Mouse (Mus musculus) cerebellum, adult 18-20 months (tissue): ENCODE data around the gene Dok4.
A peak's percentile ranks its signal among the peaks of the same experiment; 100 is the strongest.

Source experiments
- DNase-seq, 2 experiments: peaks; one replicate each; pipeline ENCODE4 v3.0.0; 2021

Gene Dok4

DNA sequence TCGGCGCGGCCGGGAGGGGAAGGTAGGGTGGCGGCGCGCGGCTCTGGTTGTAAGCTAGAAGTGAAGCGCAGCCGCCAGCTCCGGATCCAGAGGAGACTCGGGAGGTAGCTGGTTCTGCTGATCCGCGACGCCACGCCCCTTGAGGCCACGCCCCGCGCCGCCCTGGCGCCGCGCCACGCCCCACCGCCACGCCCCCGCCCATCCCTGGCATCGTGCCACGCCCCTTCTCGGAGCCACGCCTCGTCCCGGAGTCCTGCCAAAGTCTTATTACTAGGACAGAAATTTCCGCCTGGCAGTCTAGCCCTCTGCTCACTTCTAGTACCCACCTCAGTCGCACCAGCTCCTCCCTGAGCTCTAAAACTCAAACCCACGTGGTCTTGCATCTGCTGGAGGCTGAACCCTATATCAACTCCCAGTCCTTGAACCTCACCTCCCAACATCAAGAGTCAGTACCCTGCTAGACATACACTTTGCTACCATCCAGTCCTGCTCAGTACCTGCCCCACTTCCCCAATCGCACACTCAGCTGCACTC is at the start of gene Dok4:
TSS of gene Dok4 (minus strand) at position 134 of the 534 bp plus-strand sequence.
- DNase-seq = peak; percentile 49 to 81

DNA sequence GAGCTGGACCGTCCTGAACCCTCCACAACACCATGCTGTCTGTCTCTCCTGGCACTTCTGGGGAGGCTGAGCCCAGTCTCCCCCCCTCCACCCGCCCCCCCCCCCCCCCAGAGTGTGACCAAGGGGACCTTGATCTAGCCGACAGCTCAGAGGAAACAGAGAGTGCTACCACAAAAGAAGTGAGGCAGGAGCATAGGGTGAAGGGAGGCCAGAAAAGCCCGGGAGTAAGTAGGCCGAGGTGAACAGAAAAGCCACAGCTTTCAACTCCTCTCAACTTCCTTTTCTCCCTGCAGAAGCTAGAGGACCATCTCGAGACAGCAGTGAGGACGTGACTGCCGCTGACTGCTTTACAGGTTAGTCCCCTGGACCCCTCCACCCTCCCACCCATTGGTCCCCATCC is 47.3 kb upstream of the Dok4 start, which contains the start of gene Adgrg5:
TSS of gene Adgrg5 (plus strand) at position 290 of the 400 bp plus-strand sequence.
- no peak for DNase-seq

DNA sequence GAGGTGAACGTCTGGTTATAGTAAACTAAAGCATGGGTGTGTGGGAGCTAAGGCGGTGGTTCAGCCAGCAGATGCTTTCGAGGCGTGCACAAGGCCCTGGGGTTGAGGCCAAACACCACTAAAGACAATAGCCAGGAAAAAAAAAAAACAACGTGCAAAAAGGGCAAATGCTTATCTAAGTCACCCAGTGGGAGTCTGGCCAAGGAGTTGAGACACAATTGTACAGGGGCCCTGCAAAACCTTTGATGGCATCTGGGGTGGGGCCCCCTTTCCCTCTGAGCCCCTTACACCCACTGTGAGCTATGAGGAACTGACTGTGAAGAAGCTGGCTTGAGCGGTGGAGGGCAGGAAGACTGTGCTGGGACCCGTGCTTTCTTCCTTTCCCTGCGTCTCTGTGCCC is 46.5 kb upstream of the Dok4 start:
- DNase-seq = no peak

DNA sequence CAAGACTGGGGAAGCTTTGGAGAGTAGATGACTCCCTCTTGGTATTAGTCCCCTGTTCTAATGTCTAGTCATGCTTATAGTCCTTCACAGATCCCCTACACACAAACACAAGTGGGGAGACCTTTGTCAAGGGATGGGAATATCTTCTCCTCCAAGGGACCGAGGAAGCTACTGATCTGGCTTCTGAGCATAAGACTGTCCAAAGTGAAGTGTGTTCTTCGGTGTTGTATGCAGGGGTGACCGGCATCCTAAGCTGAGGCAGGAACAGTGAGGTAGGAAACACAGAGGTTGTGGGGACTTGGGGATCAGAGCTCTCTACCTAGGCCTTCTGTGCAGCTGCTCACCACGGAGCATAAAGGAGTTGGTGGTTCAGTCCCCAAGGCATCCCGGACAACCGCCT is 46.0 kb upstream of the Dok4 start:
- no peak for DNase-seq

- no peak for DNase-seq
These were observed 43.1 kb upstream of the Dok4 start for GRCm38 (mm10) chr8:94919256-94919655.

DNA sequence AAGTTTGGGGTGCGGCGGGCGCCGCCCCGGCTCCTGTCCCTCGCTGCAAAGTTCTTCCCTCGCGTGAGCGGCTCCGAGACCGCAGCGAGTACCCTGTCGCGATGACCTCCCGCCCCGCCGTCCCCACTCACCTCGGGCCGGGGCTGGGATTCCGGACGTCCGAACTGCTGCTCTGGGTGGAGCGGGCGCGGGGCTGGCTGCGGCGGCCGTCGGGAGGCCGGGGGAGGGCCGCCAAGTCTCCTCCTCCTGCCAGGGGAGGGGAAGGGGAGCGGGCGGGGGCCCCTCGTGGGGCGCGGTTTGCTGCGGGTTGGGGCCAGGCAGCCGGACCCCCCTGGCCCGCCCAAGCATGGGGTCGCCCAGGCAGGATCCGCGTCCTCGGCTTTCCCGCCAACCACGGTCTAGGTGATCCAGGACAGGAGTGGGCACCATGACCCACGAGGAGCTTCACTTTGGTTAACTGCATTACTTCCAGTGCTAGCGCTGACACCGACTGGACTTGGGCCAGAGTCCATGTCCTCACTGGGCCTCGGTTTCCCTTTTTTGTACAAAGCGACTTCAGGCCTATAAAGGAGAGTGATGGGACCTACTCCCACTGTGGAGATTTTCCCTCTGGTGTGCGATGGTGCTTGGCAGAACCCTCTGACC is 41.8 kb upstream of the Dok4 start, which contains the start of gene Ccdc102a:
TSS of gene Ccdc102a (minus strand) at position 248 of the 645 bp plus-strand sequence.
- DNase-seq = no peak

DNA sequence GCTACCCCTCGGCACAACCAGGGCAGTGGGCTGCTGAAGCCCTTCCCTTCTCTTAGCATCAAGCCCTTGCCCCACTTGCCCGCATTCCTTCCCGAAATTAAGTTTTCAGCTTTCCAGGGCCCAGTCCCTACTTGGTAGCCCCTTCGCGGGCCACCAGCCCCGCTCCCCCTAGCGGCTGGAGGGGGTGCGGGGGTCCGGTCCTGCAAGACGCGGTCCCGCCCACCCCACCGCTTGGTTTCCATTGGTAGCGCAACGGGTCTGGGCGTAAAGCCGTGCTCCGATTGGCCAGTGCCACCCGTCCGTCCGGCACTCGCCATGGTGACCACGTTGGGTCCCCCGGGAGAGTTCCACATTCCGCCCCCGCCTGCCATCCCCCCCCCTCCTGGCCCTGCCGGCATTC is 41.2 kb upstream of the Dok4 start:
- DNase-seq = peak; percentile 39 to 40

- no peak for DNase-seq
These were observed 40.8 kb upstream of the Dok4 start for GRCm38 (mm10) chr8:94916960-94917324.

DNA sequence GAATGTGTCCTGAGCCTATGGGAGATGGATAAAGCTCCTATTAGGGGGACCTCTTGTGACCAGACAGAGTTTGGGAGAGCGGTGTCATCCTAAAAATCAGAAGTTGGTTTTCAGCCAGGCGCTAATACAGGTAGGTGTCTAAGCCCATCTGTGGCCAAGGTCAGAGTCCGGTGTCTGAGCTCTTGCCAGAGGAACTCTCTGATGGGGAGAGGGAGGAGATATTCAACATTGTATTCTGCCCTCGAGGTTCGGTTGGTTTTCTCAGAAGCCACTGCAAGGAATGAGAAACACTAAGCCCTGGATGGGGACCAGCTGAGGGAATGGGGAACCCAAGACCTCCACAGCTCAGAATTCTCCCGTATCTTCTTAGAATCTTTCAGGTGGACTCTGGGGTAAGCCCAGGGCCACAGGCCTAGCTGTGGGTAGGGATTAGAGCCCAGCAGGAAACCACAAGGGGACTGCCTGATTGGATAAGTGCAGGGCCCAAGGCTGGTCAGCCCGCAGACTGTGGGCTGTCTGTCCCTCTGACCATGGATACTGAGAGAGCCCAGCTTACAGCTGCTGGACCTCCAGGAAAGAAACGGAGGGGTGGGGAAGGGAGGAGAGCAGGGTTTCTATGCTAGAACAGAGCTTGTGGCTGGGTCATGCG is 40.3 kb upstream of the Dok4 start:
- no peak for DNase-seq

DNA sequence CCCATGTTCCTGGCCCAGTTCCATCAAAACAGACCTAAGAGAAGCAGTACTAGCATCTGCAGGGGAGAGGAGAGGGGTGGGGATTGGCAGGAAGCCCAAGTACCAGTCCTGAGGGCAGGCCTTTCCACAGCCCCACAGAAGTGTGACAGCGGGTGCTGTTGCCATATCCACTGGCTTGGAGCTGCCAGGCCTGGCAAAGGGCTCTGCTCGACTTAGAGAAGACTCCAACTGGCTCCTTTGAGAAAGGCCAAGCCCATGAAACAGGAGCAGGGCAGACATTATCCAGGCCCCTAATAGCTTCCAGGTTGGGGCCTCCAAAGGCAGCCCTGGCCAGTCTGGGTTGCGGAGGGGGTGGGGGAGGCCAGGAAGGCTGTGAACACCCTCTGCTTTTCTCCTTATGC is 38.6 kb upstream of the Dok4 start:
- no peak for DNase-seq

DNA sequence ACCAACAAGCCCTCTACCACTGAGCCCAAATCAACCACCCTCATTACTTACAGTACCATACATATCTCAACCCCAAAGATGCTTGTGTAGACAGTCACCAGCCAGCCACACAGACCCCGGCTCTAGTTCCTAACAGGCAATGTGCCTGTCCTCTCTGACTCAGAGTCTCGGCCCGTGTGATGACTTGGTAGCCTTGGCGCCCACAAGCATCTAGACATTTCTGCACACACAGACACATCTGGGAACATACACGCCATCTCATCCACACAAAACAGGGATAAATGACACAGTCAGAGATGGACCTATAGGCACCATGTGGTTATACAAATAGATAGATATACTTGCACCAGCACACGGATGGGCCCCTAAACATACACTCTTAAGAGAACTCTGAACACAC is 38.1 kb upstream of the Dok4 start:
- DNase-seq = no peak

GRCm38 (mm10) chr8:94913061-94913660 is 37.0 kb upstream of the Dok4 start:
- DNase-seq = peak; percentile 14 to 37

DNA sequence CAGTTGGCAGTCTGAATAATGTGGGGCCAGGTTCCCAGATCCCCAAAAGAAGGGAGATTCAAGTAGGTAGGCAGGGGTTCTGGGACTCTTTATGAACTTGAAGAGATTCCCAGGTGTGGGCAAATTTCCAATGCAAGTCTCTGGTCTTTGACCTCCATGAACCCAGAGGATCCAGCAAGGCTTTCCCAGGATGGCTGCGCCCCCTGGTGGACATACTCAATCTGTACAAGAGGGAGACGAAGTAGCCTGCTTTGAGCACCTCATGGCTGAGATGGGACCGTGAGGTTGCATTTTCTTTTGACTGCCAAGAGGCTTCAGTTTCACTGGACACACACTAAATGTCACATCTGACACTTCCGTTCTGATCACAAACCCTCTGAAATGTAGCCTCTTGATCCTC is 32.7 kb upstream of the Dok4 start:
- DNase-seq = peak; percentile 69 to 77

DNA sequence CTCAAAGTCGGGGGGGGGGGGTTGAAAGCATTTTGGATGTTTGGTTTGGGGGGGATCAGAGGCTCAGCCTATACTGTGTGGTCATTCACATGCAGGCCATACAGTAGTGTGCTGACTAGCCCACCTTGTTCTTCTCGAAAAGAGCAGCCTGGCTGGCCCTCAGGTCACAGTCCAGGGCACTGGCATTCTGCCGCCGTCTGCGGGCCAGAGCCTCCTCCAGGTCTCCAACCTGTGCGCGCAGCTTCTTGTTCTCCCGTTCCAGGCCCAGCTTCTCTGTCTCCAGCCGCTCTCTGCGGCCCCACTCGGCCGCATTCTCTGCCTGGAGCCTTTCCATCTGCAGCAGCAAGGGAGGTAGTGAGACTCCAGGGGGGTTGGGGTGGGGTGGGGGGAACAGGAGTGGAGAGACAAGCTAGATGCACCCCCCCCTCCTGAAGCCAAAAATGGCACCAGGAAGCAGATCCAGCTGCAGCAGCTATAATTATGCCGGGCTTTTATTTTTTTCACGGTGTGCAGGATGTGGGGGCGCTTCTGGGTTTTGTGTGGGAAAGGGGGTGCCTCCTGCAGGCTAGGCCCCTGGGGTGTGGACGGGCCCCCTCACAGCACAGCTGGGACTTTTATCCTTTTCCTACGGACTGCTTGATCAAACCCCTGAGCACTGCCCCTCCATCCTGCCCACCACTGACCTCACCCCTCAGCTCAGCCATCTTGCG is 31.6 kb upstream of the Dok4 start:
- no peak for DNase-seq

DNA sequence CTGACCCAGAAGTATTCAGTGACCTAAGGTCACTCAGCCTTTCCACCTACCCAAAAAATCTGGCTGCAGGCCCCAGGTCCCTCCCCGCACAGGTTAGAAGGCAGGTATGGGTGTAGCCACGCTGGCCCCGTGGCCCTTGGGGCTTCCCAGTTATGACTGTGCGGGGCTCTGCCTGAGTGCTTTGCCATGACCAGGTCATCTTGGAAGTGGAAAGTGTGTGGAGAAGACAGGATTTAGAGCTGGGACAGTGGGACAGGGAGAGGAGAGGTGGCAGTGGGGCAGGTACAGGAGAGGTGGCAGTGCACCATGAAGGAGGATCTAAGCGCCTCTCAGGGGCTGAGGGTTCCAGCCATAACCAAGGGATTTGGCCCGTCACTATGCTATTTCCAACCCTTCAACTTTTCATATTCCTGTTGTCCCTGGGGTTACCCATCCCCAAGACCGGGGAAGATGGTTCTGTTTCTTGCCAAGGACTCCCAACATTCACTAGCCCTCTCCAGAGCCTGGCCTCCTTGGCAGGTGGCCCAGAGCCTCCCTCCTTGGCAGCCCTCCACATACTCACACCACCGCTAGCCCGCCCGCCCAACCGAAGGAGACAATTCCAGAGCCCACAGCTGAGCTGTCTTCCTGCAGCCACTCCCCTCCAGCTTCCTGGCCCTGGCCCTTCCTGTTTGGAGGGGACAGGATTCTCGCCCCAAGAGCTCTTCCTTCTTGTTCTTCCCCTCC is 28.5 kb upstream of the Dok4 start:
- peak in 1 of 2 experiments; percentile 13 for DNase-seq

GRCm38 (mm10) chr8:94903709-94904108 is 27.6 kb upstream of the Dok4 start:
- no peak for DNase-seq

- DNase-seq = no peak
These were observed 24.9 kb upstream of the Dok4 start for GRCm38 (mm10) chr8:94901031-94901430.

DNA sequence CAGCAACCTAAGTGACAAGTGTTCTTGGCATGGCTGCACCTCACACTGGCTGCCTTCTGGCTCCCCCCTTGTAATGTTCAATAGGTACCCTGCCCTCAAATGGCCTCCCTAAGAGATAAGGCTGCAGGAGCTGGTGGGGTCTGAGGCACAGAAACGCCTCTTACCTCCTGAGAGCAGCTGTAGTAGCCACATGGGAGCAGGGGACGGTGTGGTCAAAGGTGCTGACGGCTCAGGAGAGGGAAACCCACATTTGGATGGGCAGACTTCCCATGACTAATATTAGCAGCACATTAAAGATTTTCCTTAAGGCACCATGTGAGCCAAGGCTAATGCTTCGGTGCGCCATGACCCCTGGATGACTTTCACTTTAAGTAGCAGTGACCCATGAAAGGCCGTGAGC is 24.5 kb upstream of the Dok4 start:
- DNase-seq = no peak

- DNase-seq = no peak
These were observed 23.1 kb upstream of the Dok4 start for GRCm38 (mm10) chr8:94899262-94899661.

DNA sequence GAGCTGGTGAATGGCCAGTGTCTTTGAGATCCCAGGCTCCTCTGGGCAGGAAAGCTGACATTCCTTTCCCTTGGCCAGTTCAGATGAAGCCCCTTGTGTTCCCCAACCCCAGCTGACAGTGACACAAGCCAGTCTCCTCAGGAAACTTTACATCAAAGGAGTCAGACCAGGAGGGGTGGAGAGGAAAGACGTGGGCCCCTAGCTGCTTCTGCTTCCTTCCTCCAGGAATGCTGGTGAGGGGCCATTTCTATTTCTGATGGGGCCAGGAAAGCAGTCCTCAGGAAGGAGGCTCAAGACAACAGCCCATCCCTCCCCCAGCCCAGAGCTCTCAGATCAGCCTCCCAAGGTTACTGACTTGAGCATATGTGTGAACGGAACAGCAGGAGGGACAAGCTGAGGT is 16.8 kb upstream of the Dok4 start:
- no peak for DNase-seq

DNA sequence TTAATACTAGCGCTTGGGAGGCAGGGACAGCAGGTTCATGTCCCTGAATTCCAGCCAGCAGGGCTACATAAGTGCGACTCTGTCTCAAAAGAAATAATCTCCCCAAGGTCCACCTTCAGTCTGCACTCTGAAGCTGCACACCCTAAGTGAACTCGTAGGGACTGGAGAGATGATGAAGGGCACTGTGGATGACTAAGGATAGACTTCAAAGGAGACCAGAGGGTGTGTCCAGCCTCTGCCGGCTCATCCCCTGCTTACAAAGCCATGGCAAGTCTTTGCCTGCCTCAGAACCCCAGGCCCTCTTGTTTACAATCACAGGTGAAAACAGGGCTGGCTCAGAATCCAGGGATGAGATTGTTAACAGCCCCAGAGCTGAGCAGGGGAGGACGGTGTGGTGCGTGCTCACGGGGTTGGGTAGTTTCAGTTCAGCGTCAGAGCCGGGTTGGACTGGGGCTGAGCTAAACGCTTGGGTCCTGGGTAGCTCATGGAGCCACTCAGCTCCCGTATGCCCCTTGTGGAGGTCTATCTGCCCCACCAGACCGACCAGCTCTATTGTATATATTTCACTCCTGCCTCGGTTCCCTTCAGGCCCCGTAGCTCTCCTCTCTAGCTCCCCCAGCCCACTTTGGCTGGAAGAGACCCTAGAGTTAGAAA is 12.4 kb upstream of the Dok4 start:
- DNase-seq = no peak

- DNase-seq = no peak
These were observed 4.6 kb upstream of the Dok4 start for GRCm38 (mm10) chr8:94880742-94881141.
